Mouse (Mus musculus): ENCODE measurements around the gene Upk3a.

Upk3a gene

GRCm38 (mm10) chr15:85016951-85017664 is at the start of gene Upk3a:
TSS of gene Upk3a (plus strand) at chr15:85017141.
- DNase-seq (ENCODE audit: low spot score) = peak; percentile 23

- DNase-seq (ENCODE audit: low spot score) = no peak
These were observed 48.4 kb upstream of the Upk3a start for GRCm38 (mm10) chr15:84968534-84968933.

- DNase-seq (ENCODE audit: low spot score) = no peak
These were observed 43.9 kb upstream of the Upk3a start for GRCm38 (mm10) chr15:84972860-84973543.

GRCm38 (mm10) chr15:84973544-84973871 is 43.4 kb upstream of the Upk3a start:
- no peak for DNase-seq (ENCODE audit: low spot score)

- no peak for DNase-seq (ENCODE audit: low spot score)
These were observed 41.2 kb upstream of the Upk3a start for GRCm38 (mm10) chr15:84975729-84976128.

- no peak for DNase-seq (ENCODE audit: low spot score)
These were observed 35.2 kb upstream of the Upk3a start for GRCm38 (mm10) chr15:84981609-84982313.

GRCm38 (mm10) chr15:84982888-84983287 is 34.1 kb upstream of the Upk3a start:
- no peak for DNase-seq (ENCODE audit: low spot score)

- no peak for DNase-seq (ENCODE audit: low spot score)
These were observed 33.2 kb upstream of the Upk3a start for GRCm38 (mm10) chr15:84983721-84984120.

- DNase-seq (ENCODE audit: low spot score) = no peak
These were observed 31.3 kb upstream of the Upk3a start for GRCm38 (mm10) chr15:84985516-84986160.

GRCm38 (mm10) chr15:84986171-84987019 is 30.5 kb upstream of the Upk3a start:
- no peak for DNase-seq (ENCODE audit: low spot score)

GRCm38 (mm10) chr15:84987020-84987815 is 29.7 kb upstream of the Upk3a start:
- peak; percentile 32 for DNase-seq (ENCODE audit: low spot score)

- peak; percentile 88 for DNase-seq (ENCODE audit: low spot score)
These were observed 28.8 kb upstream of the Upk3a start, which contains the start of gene 5031439G07Rik for GRCm38 (mm10) chr15:84987874-84988825. TSS of gene 5031439G07Rik (minus strand) at chr15:84988551.

- no peak for DNase-seq (ENCODE audit: low spot score)
These were observed 27.8 kb upstream of the Upk3a start for GRCm38 (mm10) chr15:84989098-84989497.

- DNase-seq (ENCODE audit: low spot score) = no peak
These were observed 27.2 kb upstream of the Upk3a start for GRCm38 (mm10) chr15:84989771-84990170.

- DNase-seq (ENCODE audit: low spot score) = no peak
These were observed 22.4 kb upstream of the Upk3a start for GRCm38 (mm10) chr15:84994498-84994897.

GRCm38 (mm10) chr15:84995041-84995440 is 21.9 kb upstream of the Upk3a start:
- no peak for DNase-seq (ENCODE audit: low spot score)

GRCm38 (mm10) chr15:84995967-84996366 is 21.0 kb upstream of the Upk3a start:
- DNase-seq (ENCODE audit: low spot score) = peak; percentile 51

GRCm38 (mm10) chr15:84997768-84998454 is 19.0 kb upstream of the Upk3a start:
- DNase-seq (ENCODE audit: low spot score) = no peak

GRCm38 (mm10) chr15:84999911-85000310 is 17.0 kb upstream of the Upk3a start:
- DNase-seq (ENCODE audit: low spot score) = no peak
